Mouse (Mus musculus) erythroblast, embryonic 14.5 days (primary cell): Measurements from ENCODE around the gene Shc4.

Experiments
- GATA1 ChIP-seq: IDR thresholded peaks from 2 replicates; pipeline ENCODE4 v1.6.1; 2012; ENCODE audit warnings: low read length, inconsistent platforms, mixed read lengths
- TAL1 ChIP-seq: IDR thresholded peaks from 3 replicates; pipeline ENCODE4 v1.6.1; 2012; ENCODE audit warnings: low read length, inconsistent platforms, mixed read lengths

DNA sequence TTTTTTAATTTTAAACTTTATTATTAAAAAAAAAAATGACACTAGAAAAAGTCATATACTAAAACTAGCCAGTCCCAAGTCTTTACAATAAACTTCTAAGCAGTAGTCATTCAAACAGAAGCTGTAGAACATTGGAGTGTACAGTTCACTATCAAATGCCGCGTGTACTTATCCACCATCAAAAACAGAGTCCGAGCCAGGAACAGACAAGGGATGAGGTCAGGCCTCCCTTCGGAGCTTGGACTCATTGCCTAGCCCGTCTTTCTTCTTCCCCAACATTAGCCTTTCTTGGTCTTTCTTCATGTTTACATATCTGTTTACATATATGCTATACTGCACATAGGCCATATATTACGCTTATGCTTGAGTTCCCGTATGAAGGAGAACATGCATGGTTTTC, 108.5 kb downstream of the Shc4 start:
- no peak for TF ChIP-seq TAL1
- no peak for TF ChIP-seq GATA1
